Mouse (Mus musculus): ENCODE measurements at regions not wholly inside any gene's neighbourhood (a gene's known extent, or its start where the extent isn't known, plus 50 kb on each side); places are given as distances from the start of the nearest gene placed in this dataset.
"Not testable (repeated sequence)": the region's sequence is repeated elsewhere in the genome, so short reads cannot be mapped to it uniquely, and the experiment has no call there.

GRCm38 (mm10) chr3:151914010-151914513 is 76.6 kb upstream of the Ptgfr start:
- Histone ChIP-seq H3K4me3 (ENCODE audit: low read depth, low read length) (no peak overlapping the region), H3K4me1 (ENCODE audit: control insufficient read depth, insufficient read depth, low read length) (no peaks in the 10 kb centered on the region), H3K9ac (ENCODE audit: low read depth, poor library complexity, severe bottlenecking) (no peak overlapping the region), H3K36me3 (ENCODE audit: control insufficient read depth, insufficient read depth, low read length, poor library complexity, severe bottlenecking) (no peaks in the 10 kb centered on the region), H3K27ac (ENCODE audit: insufficient read depth, low read length) (no peak overlapping the region), H3K9me3 (replicated peaks; ENCODE audit: control insufficient read depth, insufficient read depth, low read length, poor library complexity, severe bottlenecking) (no peaks in the 10 kb centered on the region), H3K27me3 (ENCODE audit: control insufficient read depth, insufficient read depth, low read length, poor library complexity, severe bottlenecking) (no peaks in the 10 kb centered on the region)
- no peak for TF ChIP-seq CTCF (IDR thresholded peaks at IDR 0.05; ENCODE audit: low read depth, low read length)
- no peak for TF ChIP-seq EP300 (IDR thresholded peaks at IDR 0.05; ENCODE audit: insufficient read depth, low read depth, low read length)
- TF ChIP-seq POLR2A (IDR thresholded peaks at IDR 0.05; ENCODE audit: insufficient read depth, low read length): no peak

GRCm38 (mm10) chr3:151912292-151912691 is 74.9 kb upstream of the Ptgfr start:
- not testable (repeated sequence) for H3K9me3 ChIP-seq (replicated peaks; ENCODE audit: control insufficient read depth, insufficient read depth, low read length, poor library complexity, severe bottlenecking); H3K27ac ChIP-seq (ENCODE audit: insufficient read depth, low read length); H3K36me3 ChIP-seq (ENCODE audit: control insufficient read depth, insufficient read depth, low read length, poor library complexity, severe bottlenecking); H3K4me1 ChIP-seq (ENCODE audit: control insufficient read depth, insufficient read depth, low read length); H3K27me3 ChIP-seq (ENCODE audit: control insufficient read depth, insufficient read depth, low read length, poor library complexity, severe bottlenecking); H3K9ac ChIP-seq (ENCODE audit: low read depth, poor library complexity, severe bottlenecking); H3K4me3 ChIP-seq (ENCODE audit: low read depth, low read length)

- no peaks in the 10 kb centered on the region for H3K9me3 ChIP-seq (replicated peaks; ENCODE audit: control insufficient read depth, insufficient read depth, low read length, poor library complexity, severe bottlenecking)
- H3K27ac ChIP-seq (ENCODE audit: insufficient read depth, low read length): no peak overlapping the region
- no peak overlapping the region for H3K9ac ChIP-seq (ENCODE audit: low read depth, poor library complexity, severe bottlenecking)
- H3K4me3 ChIP-seq (ENCODE audit: low read depth, low read length): no peak overlapping the region
- no peaks in the 10 kb centered on the region for H3K4me1 ChIP-seq (ENCODE audit: control insufficient read depth, insufficient read depth, low read length)
- no peak for TF ChIP-seq CTCF (IDR thresholded peaks at IDR 0.05; ENCODE audit: low read depth, low read length)
- TF ChIP-seq POLR2A (IDR thresholded peaks at IDR 0.05; ENCODE audit: insufficient read depth, low read length): no peak
- no peak for TF ChIP-seq EP300 (IDR thresholded peaks at IDR 0.05; ENCODE audit: insufficient read depth, low read depth, low read length)
- H3K27me3 ChIP-seq (ENCODE audit: control insufficient read depth, insufficient read depth, low read length, poor library complexity, severe bottlenecking): no peaks in the 10 kb centered on the region
- H3K36me3 ChIP-seq (ENCODE audit: control insufficient read depth, insufficient read depth, low read length, poor library complexity, severe bottlenecking): no peaks in the 10 kb centered on the region
Measured at GRCm38 (mm10) chr3:151910851-151911250, 73.4 kb upstream of the Ptgfr start.

GRCm38 (mm10) chr3:151909344-151909743 is 71.9 kb upstream of the Ptgfr start:
- Histone ChIP-seq H3K27ac (ENCODE audit: insufficient read depth, low read length) (no peak overlapping the region), H3K27me3 (ENCODE audit: control insufficient read depth, insufficient read depth, low read length, poor library complexity, severe bottlenecking) (no peaks in the 10 kb centered on the region), H3K4me3 (ENCODE audit: low read depth, low read length) (no peak overlapping the region), H3K36me3 (ENCODE audit: control insufficient read depth, insufficient read depth, low read length, poor library complexity, severe bottlenecking) (no peaks in the 10 kb centered on the region), H3K4me1 (ENCODE audit: control insufficient read depth, insufficient read depth, low read length) (no peaks in the 10 kb centered on the region), H3K9me3 (replicated peaks; ENCODE audit: control insufficient read depth, insufficient read depth, low read length, poor library complexity, severe bottlenecking) (no peaks in the 10 kb centered on the region), H3K9ac (ENCODE audit: low read depth, poor library complexity, severe bottlenecking) (no peak overlapping the region)
- TF ChIP-seq EP300 (IDR thresholded peaks at IDR 0.05; ENCODE audit: insufficient read depth, low read depth, low read length): no peak

- Histone ChIP-seq H3K9ac (ENCODE audit: low read depth, poor library complexity, severe bottlenecking) (no peak overlapping the region), H3K36me3 (ENCODE audit: control insufficient read depth, insufficient read depth, low read length, poor library complexity, severe bottlenecking) (no peaks in the 10 kb centered on the region), H3K4me1 (ENCODE audit: control insufficient read depth, insufficient read depth, low read length) (no peaks in the 10 kb centered on the region), H3K27ac (ENCODE audit: insufficient read depth, low read length) (no peak overlapping the region), H3K27me3 (ENCODE audit: control insufficient read depth, insufficient read depth, low read length, poor library complexity, severe bottlenecking) (no peaks in the 10 kb centered on the region), H3K4me3 (ENCODE audit: low read depth, low read length) (no peak overlapping the region), H3K9me3 (replicated peaks; ENCODE audit: control insufficient read depth, insufficient read depth, low read length, poor library complexity, severe bottlenecking) (no peaks in the 10 kb centered on the region)
- no peak for TF ChIP-seq POLR2A (IDR thresholded peaks at IDR 0.05; ENCODE audit: insufficient read depth, low read length)
- TF ChIP-seq EP300 (IDR thresholded peaks at IDR 0.05; ENCODE audit: insufficient read depth, low read depth, low read length): no peak
Measured at GRCm38 (mm10) chr3:151908886-151909285, 71.5 kb upstream of the Ptgfr start.

- Histone ChIP-seq H3K9me3 (replicated peaks; ENCODE audit: control insufficient read depth, insufficient read depth, low read length, poor library complexity, severe bottlenecking) (no peaks in the 10 kb centered on the region), H3K27ac (ENCODE audit: insufficient read depth, low read length) (no peak overlapping the region), H3K4me3 (ENCODE audit: low read depth, low read length) (no peak overlapping the region), H3K9ac (ENCODE audit: low read depth, poor library complexity, severe bottlenecking) (no peak overlapping the region), H3K36me3 (ENCODE audit: control insufficient read depth, insufficient read depth, low read length, poor library complexity, severe bottlenecking) (no peaks in the 10 kb centered on the region), H3K27me3 (ENCODE audit: control insufficient read depth, insufficient read depth, low read length, poor library complexity, severe bottlenecking) (no peaks in the 10 kb centered on the region), H3K4me1 (ENCODE audit: control insufficient read depth, insufficient read depth, low read length) (no peaks in the 10 kb centered on the region)
- TF ChIP-seq POLR2A (IDR thresholded peaks at IDR 0.05; ENCODE audit: insufficient read depth, low read length) (no peak), EP300 (IDR thresholded peaks at IDR 0.05; ENCODE audit: insufficient read depth, low read depth, low read length) (no peak), CTCF (IDR thresholded peaks at IDR 0.05; ENCODE audit: low read depth, low read length) (no peak)
Measured at GRCm38 (mm10) chr3:151905775-151906174, 68.3 kb upstream of the Ptgfr start.

Data from ES-Bruce4 (cell line).